Mouse (Mus musculus): ENCODE measurements around the gene Cdc6.

DNA sequence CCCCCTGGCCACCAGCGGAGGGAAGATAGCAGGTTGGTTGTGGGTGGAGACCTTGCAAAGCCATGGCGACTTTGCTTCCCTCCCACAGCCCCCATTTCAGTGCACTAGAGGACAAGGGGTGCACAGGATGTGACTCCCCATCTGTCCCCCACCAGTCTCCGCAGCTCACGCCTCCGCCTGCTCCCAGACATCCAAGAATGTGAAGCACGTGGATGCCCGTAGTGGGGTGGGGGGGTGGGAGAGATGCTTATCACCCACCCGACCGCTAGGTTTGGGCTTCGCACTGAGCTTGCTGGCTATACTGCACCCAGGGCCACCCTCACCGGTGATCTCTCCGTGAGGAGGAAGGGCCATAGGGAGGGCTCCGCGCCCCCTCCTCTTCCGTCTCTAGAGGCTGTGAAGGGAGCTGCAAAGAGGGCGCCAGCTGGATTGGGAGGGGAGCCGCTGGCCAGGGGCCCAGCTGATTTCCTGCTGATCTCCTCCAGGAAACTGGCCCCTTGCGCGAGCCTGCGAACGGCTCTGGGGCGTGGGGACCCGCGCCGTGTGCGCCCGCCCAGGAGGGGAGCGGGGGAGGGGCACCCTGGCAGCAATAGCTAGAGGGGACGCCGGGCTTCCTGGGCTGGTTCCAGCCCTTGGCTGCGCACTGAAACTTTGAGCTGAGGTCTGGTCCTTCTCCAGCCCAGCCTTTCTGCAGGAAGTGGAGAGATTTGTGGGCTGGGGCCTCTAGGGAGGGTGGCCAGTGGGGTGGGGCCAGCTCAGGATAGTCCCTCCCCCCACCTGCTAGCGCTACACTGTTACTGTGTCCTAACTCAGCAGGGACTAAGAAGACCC lies 55.8 kb downstream of the Cdc6 start:
- TF ChIP-seq CTCF (IDR thresholded peaks at IDR 0.05; ENCODE audit: low read depth, low read length) (no peak), POLR2A (IDR thresholded peaks at IDR 0.05; ENCODE audit: insufficient read depth, low read length) (no peak), EP300 (IDR thresholded peaks at IDR 0.05; ENCODE audit: insufficient read depth, low read depth, low read length) (peak; percentile 55; the same call in 1 of the 2 replicates)

Data from ES-Bruce4 (cell line).